Mouse (Mus musculus) olfactory bulb, adult 2 months (tissue): ENCODE measurements around the gene Grcc10.

Experiments
- CTCF ChIP-seq: fragments of 200-500 bp; IDR thresholded peaks from 2 replicates; pipeline ENCODE4 v1.5.1; 2012; ENCODE audit warnings: low read depth, mild to moderate bottlenecking, low read length, moderate library complexity; ENCODE audit not compliant: insufficient read depth
- POLR2A ChIP-seq: fragments of 200-500 bp; IDR thresholded peaks from 2 replicates; pipeline ENCODE4 v1.6.1; 2012; ENCODE audit warnings: mild to moderate bottlenecking, low read depth, low read length, moderate library complexity; ENCODE audit not compliant: insufficient read depth

DNA sequence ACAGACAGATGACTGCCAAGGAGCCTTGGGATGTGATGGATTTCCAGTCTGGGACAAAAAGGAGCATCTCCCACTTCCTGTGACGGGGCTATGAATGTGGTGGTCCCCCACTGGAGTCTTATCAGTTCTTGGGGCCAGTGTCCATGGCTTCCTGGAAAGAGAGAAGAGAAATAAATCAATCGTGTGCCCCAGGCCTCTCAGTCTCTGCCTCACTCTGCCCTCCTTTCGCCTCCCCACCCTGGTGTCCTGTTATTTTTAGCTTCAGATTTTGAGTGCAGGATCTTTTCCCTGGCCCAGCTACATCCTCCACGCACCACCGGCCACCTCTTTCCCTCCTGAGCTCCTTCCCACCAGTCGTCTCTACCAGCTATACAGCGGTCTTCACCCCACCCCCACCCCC is 28.8 kb upstream of the Grcc10 start:
- TF ChIP-seq CTCF (no peak), POLR2A (no peak)
